Mouse (Mus musculus) urinary bladder, postnatal 10 days (tissue): ENCODE measurements at regions not wholly inside any gene's neighbourhood (a gene's known extent, or its start where the extent isn't known, plus 50 kb on each side); places are given as distances from the start of the nearest gene placed in this dataset.
A peak's percentile ranks its signal among the peaks of the same experiment; 100 is the strongest.

Source experiments
- DNase-seq: peaks from one replicate; pipeline ENCODE4 v3.0.0; 2022; ENCODE audit warnings: low spot score

DNA sequence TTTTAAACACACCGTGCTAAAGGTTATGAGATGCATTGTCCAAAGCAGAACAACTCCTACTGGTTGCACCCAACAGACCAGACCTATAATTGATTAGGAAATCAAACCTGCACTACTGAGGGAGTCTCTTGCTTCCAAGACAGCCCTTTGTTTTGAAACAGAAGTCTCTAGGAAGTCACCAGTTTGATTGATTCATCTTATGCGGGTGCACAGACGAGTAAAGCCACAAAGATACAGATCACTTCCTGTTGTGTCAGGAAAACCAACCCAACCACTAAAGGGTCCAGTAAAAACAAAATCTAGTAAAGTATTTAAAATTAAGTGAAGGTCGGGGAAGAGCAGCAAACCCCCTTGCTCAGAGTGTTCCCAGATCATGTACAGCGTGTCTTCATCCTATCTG lies 58.3 kb upstream of the N6amt1 start:
- no peak for DNase-seq

DNA sequence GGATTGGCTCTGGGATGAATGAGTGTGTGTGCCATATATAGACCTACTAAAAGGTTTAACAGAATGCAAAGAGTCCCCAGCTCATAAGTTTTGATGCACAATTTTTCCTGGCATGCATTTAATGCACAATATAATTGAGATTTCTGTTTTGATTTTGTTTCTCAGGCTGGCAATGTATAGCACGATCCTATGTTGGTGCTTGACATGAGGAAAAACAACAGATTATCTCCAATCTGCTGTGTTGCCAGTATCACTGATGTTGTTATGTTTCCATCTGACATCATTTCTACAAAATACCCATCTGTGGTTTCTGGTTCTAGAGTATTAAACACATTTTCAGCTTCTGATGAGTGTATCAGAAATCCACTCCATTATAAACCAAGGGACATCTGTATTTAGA lies 61.2 kb upstream of the N6amt1 start:
- DNase-seq: no peak

DNA sequence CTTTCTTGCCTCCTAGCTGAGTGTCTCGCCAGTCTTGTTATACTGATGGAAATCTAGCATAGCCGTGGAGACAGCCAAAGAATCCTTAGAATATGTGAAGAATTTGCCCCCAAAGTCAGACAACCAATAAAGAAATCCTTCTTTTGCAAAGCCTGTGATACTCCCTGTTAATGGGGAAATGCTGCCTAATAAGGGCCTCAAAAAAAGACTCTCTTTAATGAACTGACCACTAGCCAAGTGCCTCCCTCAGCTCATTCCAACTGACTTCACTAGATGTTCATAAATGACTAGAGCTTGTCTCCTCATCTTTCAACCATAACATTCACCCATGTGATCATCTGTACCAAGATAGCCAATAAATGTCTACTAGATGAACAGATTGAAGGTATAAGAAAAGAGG lies 62.3 kb upstream of the N6amt1 start:
- DNase-seq: no peak

DNA sequence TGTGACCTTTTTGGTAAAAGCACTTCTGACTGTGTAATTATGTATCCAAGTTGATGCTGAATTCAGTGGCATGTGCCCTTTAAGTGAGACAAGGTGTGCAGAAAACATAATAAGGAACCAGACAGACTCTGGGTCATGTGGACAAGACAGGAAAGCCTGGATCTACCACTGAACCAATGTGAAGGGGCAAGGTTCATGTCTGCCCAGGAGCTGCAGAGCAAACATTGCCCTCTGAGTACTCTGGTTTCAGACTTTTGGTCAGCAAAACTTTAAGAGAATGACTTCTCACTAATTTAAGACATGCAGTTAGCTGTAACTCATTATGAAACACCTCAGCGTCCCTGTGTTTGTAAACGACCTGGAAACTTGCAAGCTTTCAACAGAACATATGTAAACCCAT lies 68.3 kb upstream of the N6amt1 start:
- no peak for DNase-seq

DNA sequence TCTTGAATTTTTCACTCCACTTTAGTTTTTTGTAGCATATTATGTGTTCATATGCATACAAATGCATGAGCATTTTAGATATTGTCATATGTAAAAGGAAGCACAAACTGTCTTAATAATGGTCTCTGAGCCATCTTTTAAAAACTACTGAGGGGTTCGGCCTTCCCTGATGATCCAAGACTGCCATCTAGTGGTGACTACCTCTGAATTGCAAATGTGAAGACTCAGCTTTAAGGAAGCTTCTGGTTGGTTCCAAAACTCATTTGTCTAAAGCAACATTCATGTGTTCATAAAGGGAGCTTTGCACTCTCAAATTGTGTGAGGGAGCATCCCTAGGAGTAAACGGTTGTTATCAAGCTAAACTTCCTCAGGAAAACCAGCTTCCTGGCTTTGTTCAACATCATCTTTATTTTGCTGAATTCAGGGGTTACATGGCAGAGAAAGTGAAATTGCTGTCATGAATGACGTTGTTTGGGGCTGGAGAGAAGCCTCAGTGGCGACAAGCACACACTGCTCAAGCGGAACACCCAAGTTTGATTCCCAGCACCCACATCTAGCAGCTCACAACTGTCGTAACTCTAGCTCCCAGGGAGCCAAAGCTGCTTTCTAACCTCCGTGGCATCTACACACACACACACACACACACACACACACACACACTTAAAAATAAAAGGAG lies 69.0 kb upstream of the N6amt1 start:
- no peak for DNase-seq

DNA sequence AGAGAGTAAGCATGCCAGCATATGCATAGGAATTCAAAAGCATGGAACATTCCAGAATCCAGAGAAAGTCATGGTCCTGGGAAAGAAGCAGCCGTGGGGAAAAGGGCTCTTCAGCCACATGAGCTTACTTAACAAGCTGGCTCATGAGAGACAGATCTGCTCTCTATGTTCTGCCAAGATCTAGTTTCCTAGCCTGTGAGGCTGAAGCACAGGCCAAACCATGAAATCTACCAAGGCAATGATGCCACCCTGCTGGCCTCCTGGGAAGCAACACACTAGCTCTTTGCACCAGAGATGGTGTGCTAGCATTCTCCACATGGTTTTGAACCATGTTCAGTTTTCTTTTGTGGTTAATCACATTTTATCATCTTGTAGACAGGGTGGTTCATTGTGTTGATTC lies 75.5 kb upstream of the N6amt1 start:
- no peak for DNase-seq

DNA sequence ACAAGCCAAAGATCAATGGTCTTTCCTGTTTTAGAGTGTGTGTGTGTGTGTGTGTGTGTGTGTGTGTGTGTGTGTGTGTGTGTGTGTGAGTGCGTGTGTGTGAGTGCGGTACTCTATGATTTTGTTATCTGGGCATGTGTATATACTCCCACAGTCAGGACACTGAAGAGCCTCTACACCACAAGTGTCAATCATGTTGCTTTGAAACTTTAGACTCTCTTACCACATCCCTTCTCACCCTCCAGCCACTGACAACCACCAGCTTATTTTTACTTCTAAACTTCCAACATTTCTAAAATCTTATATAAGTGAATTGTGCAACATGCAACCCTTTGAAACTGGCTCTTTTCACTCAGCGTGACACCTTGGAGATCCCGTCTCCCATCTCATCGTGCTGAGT lies 81.6 kb upstream of the N6amt1 start:
- no peak for DNase-seq

DNA sequence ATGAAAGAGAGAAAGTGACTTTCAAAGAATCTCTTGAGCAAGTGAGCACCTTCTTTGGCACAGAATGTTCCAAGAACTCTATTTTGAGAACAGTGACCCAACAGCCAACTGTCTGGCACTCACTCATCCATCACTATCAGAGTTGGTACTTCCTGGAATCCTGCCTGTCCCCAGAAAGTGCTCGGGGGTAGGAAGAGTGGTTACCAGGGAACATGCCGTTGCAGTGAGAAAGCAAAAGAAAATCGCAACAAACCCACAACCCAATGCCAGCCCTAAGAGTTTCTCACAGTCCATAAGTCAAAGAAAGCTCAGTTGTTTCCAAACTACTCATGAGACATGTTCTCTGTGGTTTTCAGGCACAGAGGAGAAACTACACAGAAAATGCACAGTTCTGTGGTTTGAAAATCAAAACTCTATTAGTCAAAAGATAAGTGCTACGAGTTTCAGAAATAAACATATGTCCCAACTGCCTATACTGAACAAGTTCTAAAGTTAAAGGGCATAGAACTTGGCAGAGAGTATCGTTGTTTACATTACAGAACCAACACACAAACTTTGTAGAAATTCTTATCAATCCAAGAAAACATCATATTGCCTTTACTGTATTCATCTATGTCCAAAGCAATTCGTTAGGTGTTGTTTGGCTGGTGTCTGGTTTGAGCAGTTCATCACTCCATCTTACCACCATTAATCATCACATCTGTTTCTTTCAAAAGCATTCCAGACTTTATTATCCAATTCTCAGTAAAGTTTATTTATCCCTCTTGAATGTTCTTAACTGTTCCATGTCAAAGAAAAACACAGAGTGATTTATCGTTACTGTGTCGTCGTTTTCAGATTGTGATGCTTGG lies 85.8 kb upstream of the N6amt1 start:
- DNase-seq: no peak

DNA sequence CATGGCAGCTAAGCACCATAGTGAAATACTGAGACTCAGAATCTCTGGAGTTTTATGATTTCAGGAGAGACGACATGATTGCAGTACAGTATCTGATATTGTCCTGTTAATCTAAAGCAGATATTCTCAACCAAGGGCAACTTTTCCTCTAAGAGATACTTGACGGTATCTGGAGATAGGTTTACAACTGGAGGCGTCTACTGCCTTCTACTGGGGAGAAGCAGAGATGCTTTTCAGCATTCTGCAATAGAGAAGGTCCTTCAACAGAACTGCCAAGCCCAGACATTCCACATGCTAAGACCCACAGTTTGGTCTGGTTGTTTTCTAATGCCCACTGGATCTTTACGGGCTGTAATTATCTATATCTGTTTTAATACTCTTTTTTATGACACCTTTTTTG lies 86.5 kb upstream of the N6amt1 start:
- no peak for DNase-seq

DNA sequence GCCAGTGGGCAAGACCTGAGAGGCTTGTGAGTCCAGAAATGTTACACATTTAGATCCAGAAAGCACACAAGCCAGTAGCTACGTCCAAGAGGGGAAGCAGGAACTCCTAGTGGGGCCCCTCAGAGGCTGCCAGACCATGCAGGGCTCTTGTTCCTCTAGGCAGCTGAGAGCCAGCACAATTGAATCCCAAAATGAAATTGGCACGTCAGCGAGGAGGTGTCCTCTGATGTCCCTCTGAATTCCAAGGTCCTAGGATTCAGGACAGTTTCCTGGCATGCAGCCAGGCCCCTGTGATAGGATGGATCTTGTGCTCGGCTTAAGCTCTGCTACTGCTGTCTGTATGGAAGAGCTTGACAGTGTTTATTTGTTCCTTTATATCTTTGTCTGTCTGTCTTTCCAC lies 90.4 kb upstream of the N6amt1 start:
- no peak for DNase-seq

DNA sequence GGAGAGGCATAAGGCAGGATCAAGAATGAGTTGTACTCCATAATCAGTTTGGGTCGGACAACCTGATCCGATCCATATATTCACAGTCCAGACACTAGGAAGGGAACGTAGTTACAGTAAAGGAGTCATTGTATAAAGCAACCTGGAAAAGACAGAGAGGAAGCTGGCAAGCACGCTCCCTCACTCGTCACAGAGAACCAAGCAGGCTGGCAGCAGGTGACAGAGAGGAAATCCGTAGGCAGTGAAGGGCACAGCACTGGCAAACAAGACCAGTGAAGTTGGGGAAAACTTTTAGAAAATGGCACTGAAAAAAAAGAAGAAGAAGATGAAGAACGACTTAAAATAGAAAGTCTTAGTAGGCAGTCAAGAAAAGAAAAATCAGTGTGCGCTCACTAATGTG lies 90.9 kb upstream of the N6amt1 start:
- no peak for DNase-seq

DNA sequence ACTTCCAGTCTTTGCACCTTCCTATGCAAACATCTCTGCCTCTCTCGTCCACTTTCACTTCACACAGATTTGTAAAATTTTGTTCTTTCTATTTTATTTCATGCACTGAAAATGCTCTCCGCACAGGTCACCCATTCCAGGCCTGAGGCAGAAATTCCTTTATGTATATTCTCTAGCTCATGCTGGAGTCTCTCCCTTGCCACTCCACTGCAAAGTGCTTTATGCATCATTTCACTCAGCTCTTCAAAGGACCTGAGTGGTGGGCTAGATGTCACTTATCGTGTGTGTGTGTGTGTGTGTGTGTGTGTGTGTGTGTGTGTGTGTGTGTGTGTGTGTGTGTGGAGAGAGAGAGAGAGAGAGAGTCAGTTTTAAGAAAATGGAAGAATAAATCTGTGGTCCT lies 91.5 kb upstream of the N6amt1 start:
- no peak for DNase-seq

DNA sequence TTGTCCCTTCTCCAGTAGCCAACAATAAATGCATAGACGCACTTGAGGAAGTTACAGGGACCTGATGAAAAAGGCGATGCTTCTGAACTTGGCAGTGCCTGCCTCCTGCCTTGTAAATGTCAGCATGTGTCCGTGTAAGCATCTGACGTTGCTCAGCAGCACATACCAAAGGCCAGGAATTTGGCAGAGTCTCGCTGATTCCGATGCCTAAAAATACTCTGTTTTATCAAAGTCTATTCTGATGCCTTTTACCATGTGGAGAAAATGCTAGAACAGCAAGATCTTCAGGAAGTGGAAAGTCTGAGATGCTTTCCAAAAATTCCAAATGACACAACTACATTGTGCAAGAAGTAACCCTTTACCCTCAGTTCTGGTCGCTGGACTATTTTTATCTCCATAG lies 92.5 kb upstream of the N6amt1 start:
- DNase-seq: no peak

DNA sequence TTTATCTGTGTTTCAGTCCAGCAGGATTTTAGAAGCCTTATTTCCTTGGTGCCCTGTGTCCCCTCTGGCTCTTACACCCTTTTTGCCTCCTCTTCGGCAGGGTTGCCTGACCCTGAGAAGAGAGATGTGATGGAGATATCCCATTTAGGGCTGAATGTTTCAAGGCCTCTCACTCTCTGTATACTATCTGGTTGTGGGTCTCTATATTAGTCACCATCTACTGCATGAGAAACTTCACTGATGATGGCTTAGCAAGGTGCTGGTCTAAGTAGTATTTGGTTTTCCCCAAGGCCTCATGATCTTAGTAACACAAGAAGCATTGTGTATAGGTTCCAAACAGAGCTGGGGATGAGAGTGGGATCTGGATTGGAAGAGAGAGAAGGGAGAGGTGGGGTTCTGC lies 99.2 kb upstream of the N6amt1 start:
- no peak for DNase-seq

DNA sequence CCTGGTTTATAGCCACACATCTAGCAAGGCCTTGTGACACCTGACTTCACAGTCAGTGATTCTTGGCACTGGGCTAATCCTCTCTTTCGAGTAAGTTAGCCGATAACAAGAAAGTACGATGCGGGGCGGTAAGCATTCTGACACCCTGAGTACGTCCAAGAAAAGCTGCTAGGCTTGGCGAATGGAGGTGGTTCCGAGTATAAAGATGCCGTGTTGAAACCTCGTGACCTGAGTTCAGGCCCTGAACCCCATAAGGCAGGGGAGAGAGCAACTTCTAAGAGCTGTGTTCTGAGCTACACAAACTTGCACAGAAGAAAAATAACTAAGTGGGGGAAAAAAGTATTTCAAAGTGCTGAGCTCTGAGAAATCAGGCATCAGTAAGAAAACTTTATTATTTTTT lies 103.5 kb upstream of the N6amt1 start:
- DNase-seq: no peak

DNA sequence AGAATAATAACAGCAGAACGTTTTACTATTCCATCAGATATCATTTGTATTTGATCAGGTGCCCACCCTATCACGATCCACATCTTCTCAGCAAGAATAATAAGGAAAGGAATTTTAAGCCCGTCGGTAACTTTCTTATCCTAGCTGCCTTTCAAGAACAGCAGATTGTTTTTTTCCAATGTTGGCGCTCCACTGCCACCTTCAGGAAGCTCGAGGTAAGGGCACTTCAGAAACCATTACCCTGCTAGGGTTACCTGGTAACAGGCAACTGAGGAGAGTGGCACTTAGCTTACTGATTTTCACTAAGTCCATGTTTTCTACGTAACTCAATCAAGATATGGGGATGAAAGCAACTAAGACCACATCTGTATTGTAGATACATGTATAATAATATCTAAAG lies 104.1 kb upstream of the N6amt1 start:
- no peak for DNase-seq

DNA sequence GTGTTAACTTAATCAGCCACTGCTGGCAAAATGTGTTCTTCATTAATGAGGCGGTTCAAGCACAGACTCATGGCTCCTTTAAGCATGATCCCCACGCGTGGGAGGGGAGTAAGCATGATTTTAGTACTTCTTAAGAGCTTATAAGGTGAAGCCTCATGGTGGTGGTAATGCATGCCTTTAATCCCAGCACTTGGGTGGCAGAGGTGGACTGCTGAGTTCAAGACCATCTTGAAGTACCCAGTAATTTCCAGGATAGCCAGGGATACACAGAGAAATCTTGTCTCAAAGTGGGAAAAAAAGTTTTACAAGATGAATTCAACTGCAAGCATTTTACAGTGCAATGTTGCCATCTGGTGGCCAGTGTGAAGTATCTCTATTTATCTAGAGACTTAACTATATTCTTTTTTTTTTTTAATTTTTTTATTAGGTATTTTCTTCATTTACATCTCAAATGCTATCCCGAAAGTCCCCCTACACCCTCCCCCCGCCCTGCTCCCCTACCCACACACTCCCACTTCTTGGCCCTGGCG lies 105.4 kb upstream of the N6amt1 start:
- DNase-seq: no peak

DNA sequence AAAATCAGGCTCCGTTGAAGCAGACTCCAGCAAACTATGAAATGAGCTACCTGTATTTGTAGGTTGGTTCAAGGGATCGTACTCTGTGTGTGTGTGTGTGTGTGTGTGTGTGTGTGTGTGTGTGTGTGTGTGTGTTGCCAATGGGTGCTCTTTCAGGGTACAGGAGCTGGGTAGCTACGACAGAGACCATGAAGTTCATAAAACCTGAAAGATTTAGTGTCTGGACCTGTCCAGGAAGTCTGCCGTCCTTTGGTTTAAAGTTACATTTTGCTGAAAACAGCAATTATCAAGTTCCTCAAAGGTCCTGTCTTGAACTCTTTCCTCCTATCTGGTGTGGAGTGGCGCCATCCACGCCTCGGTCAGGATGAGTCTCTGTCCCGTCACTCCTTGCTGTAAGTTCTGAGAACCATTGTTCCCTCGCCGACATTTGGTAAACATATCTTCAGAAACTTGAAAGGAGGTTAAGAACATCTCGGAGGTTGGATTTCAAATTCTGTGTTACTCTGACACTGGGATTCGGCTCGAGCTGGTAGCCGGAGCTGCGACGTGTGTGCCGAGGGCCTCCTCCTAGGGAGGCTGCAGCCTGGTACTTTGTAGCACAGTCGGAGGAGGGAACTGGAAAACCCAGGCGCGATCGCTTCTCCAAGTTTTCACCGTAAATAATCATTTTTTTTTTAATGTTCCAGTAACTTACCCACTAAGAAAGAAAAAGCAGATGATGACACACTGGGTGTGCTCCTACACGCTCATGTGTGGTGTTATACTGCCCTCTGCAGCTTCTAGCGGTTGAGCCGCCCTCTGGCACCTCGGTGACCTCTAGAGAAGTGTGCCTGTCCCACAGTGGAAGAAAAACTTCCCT lies 107.8 kb upstream of the N6amt1 start:
- DNase-seq: peak; percentile 26

DNA sequence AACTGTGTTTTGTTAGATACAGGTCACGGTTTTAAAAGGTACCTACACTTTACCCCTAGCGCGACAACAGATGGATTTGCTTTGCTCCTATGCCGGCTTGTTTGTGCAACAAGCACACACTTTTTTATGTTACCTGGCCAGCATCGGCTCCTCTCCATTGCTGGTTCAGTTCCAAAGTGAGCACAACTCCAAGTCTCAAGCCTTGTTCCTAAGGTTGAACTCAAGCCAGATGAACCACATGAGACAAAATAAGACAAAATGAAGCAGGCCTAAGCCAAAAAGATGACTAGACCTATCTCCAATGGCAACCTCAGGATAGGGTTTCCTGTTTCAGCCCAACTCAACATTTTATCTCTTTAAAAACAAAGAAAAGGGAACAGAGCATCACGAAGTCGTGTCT lies 108.5 kb upstream of the N6amt1 start:
- no peak for DNase-seq

DNA sequence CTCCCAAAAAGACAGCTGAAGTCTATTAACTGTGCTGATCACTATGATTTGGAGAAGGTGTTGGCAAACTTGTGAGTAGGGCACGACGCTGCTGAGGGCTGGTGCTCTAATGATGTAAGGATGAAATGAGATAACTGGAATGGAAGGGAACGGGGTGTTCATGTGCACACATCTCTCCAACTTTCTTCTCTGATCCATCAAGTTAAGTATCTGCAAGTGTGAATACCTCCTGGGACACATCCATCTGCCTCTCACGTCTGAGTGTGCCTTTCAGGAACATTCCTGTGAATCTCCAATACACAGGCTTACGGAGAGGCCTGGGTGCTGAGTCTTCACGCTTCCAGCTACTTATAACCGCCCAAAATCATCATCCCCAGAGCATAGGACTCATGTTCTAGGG lies 112.0 kb upstream of the N6amt1 start:
- DNase-seq: no peak

DNA sequence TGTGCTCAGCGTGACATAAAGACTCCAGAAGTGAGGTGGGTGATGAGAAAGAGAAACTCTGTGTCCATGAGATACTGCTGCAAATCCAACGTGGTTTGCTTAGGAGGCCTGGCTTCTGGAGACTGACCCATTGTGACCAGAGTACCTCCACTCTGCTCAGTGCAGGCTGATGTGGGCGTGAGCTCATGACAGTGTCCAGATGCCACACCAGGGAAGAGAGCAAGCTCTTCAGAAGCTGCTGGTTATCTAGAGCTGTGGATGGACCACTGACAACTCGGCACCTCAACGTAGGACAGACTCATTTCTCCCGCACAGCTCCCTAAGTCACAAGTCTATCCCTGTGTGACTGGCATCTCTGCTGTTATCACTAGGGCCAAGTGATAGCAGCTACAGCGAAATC lies 114.9 kb upstream of the N6amt1 start:
- DNase-seq: no peak

DNA sequence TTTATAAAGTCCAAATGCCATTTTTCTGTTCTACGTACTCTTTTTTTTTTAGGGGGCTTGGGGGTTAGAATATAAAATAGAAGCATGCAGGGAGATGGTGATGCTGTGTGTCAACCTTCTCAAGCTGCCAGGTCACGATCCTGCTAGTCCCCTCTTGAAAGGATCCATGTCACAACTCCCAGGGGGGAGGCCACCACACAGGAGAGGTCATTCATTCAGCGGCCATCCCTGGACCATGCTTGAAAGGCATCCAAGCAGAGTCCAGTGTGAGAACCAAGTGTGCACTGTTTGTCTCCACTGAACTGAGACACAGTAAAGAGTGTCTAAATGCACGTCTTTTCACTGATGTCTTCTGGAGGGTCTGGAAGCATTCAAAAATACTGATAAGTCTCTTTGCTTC lies 119.8 kb upstream of the N6amt1 start:
- DNase-seq: no peak

DNA sequence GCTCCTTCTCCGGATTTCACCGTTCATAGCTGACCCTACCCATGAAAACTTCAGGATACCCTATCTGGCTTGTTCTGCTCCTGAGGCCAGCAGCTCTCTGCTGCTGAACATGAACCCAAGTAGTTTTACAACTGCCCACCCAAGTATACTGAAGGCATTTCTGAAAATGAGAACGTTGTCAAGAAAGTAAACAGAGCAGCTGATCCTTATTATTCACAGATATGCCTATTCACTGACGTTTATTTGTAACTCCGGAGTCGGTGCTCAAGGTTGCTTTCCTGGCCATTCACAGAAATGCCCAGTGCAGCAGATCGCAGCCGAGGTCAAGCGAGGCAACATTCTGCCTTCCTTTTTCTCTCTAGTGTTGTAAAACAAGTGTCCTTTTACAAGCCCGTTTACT lies 128.4 kb upstream of the N6amt1 start:
- no peak for DNase-seq
